Mouse (Mus musculus): ENCODE results near the gene Trex1.

Trex1 gene

GRCm38 (mm10) chr9:109050674-109050997 is 8.9 kb downstream of the Trex1 start:
- DNase-seq, result no peak

GRCm38 (mm10) chr9:109049996-109050673 is 9.4 kb downstream of the Trex1 start:
- no peak for DNase-seq

GRCm38 (mm10) chr9:109049316-109049715 is 10.2 kb downstream of the Trex1 start:
- DNase-seq, result no peak

GRCm38 (mm10) chr9:109046306-109046705 is 13.2 kb downstream of the Trex1 start:
- DNase-seq, result no peak

GRCm38 (mm10) chr9:109041351-109041750 is 18.2 kb downstream of the Trex1 start:
- no peak for DNase-seq

GRCm38 (mm10) chr9:109040906-109041305 is 18.6 kb downstream of the Trex1 start:
- no peak for DNase-seq

GRCm38 (mm10) chr9:109040216-109040615 is 19.3 kb downstream of the Trex1 start:
- DNase-seq, result no peak

GRCm38 (mm10) chr9:109039681-109040080 is 19.9 kb downstream of the Trex1 start:
- no peak for DNase-seq

GRCm38 (mm10) chr9:109038901-109039364 is 20.6 kb downstream of the Trex1 start:
- peak; percentile 73 for DNase-seq

- DNase-seq, result peak; percentile 62
These were observed 21.2 kb downstream of the Trex1 start, which contains the start of gene Shisa5 for GRCm38 (mm10) chr9:109038086-109038895. Shisa5 (plus strand) TSS chr9:109038565.

- no peak for DNase-seq
These were observed 27.1 kb downstream of the Trex1 start for GRCm38 (mm10) chr9:109032435-109032834.

- DNase-seq, result no peak
These were observed 27.8 kb downstream of the Trex1 start for GRCm38 (mm10) chr9:109031686-109032085.

- no peak for DNase-seq
These were observed 28.5 kb downstream of the Trex1 start for GRCm38 (mm10) chr9:109031001-109031400.

GRCm38 (mm10) chr9:109030312-109030711 is 29.2 kb downstream of the Trex1 start:
- DNase-seq, result no peak

GRCm38 (mm10) chr9:109028919-109029318 is 30.6 kb downstream of the Trex1 start:
- no peak for DNase-seq

GRCm38 (mm10) chr9:109028421-109028820 is 31.1 kb downstream of the Trex1 start:
- DNase-seq, result no peak

- no peak for DNase-seq
These were observed 32.0 kb downstream of the Trex1 start for GRCm38 (mm10) chr9:109027521-109027920.

- no peak for DNase-seq
These were observed 36.5 kb downstream of the Trex1 start for GRCm38 (mm10) chr9:109022866-109023685.

- no peak for DNase-seq
These were observed 38.1 kb downstream of the Trex1 start for GRCm38 (mm10) chr9:109021428-109021827.

GRCm38 (mm10) chr9:109016973-109017604 is 42.4 kb downstream of the Trex1 start:
- no peak for DNase-seq

GRCm38 (mm10) chr9:109015397-109015796 is 44.1 kb downstream of the Trex1 start:
- no peak for DNase-seq

- DNase-seq, result no peak
These were observed 49.2 kb downstream of the Trex1 start for GRCm38 (mm10) chr9:109010316-109010690.

Data from cerebellum, adult 11-12 months (tissue).